In the genomic region with DNA sequence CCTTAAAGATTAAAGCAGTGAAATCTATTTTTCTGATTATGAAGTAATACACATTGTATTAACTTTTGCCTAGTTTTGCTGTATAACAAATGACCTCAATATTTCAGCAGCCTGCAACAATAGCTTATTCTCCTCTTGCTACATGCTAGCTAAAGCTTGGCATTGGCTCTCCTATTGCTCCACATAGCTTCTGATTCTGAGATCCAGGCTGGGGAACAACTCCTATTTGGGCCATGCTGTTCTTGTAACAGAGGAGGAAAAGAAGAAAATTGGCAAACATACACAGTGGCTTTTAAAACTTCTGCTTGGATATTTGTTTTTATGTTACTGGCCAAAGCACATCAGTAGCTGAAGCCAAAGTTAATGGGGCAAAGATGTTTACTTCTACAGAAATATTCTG, we compare ENCODE assay signal across 17 mouse cellular contexts. TPM values are rescaled to one million over a fixed set of nuclear protein-coding genes. Genes with fewer than 3 reads are reported as not detected.
DNase-seq lines count a peak whose midpoint lies in the region; TF ChIP-seq lines count a peak whose summit lies in the region.
"Had no signal": no experiment of that assay in that cellular context is flagged by ENCODE, and none has a peak within 500 bp of the region (broad histone marks: within the 10 kb centered on the region; RNA-seq: fewer than 3 reads in every experiment).

No protein-coding gene starts in this region.

- no peaks in the 10 kb centered on the region for H3K36me3 ChIP-seq in liver, adult 2 months (ENCODE audit: control insufficient read depth, insufficient read depth, low read length)
- H3K36me3 ChIP-seq: embryonic facial prominence, embryonic 13.5 days; forebrain, embryonic 12.5 days; limb, embryonic 13.5 days; lung, embryonic 15.5 days; midbrain, embryonic 13.5 days had no signal

- TF ChIP-seq CTCF in liver, adult 2 months (IDR thresholded peaks at IDR 0.05; ENCODE audit: low read depth, low read length) = no peak

- H3K79me2 ChIP-seq in liver, adult 2 months (ENCODE audit: control insufficient read depth, insufficient read depth, low read length) = no peaks in the 10 kb centered on the region; the same call in 1 of the 2 replicates

- no peak overlapping the region for H3K9ac ChIP-seq in liver, adult 2 months (ENCODE audit: low read depth, low read length)
- H3K9ac ChIP-seq: embryonic facial prominence, embryonic 13.5 days; forebrain, embryonic 12.5 days; limb, embryonic 13.5 days; lung, embryonic 15.5 days; midbrain, embryonic 13.5 days had no signal

- DNase-seq in gastrocnemius, postnatal 25 days = peak; percentile 14
- no peak for DNase-seq in gastrocnemius, postnatal 14 days
- DNase-seq in liver, adult 2 months (ENCODE audit: extremely low read depth, low read depth, low spot score) = peak; percentile 99
- DNase-seq in liver = no peak
- peak; percentile 80 for DNase-seq in brain, adult 2 months (ENCODE audit: low read depth, low spot score)
- peak; percentile 7 for DNase-seq in lung, postnatal 14 days
- no peak for DNase-seq in cerebellum, adult 11 months
- DNase-seq: kidney, adult 9 months; right cerebral cortex, postnatal 4 days had no signal

- H3K4me1 ChIP-seq in liver, adult 2 months (ENCODE audit: control insufficient read depth, insufficient read depth, low read length) = peaks cover 19% of the 10 kb centered on the region; the same call in 1 of the 2 replicates
- H3K4me1 ChIP-seq: embryonic facial prominence, embryonic 13.5 days; forebrain, embryonic 12.5 days; limb, embryonic 13.5 days; lung, embryonic 15.5 days; midbrain, embryonic 13.5 days had no signal

- no peak overlapping the region for H3K4me3 ChIP-seq in liver, adult 2 months (ENCODE audit: insufficient read depth, low read depth, low read length)
- H3K4me3 ChIP-seq: embryonic facial prominence, embryonic 13.5 days; forebrain, embryonic 12.5 days; limb, embryonic 13.5 days; lung, embryonic 15.5 days; midbrain, embryonic 13.5 days had no signal

- H3K27ac ChIP-seq in liver, adult 2 months (replicated peaks; ENCODE audit: insufficient read depth, low read depth, low read length) = peak overlapping the region; percentile 36; the same call in 1 of the 2 replicates
- H3K27ac ChIP-seq: embryonic facial prominence, embryonic 13.5 days; forebrain, embryonic 12.5 days; limb, embryonic 13.5 days; lung, embryonic 15.5 days; midbrain, embryonic 13.5 days had no signal

- TF ChIP-seq POLR2A in liver, adult 2 months (IDR thresholded peaks at IDR 0.05; ENCODE audit: extremely low read depth, insufficient read depth, low read length) = no peak

- H3K27me3 ChIP-seq in liver, adult 2 months (ENCODE audit: control insufficient read depth, insufficient read depth, low read length) = no peaks in the 10 kb centered on the region
- H3K27me3 ChIP-seq: embryonic facial prominence, embryonic 13.5 days; forebrain, embryonic 12.5 days; limb, embryonic 13.5 days; lung, embryonic 15.5 days; midbrain, embryonic 13.5 days had no signal

- intact Hi-C loops in gastrocnemius, postnatal 14 days (cut with DNase I; ENCODE audit: low total_unique reads) = no loop called here

RNA-seq across cellular contexts. Expression of gene Gphn, which starts 23.0 kb away (rescaled TPM):
- 10 to 100 TPM; 29.2 to 30.1 TPM for total RNA-seq in gastrocnemius, postnatal 25 days (2021)
- total RNA-seq in gastrocnemius, postnatal 14 days (2021) = 10 to 100 TPM; 26.2 to 26.5 TPM
- 52.6 and 59.4 TPM in 2 replicates for total RNA-seq in liver, adult 2 months (2014; rRNA removed)
- 31.6 and 33.5 TPM in 2 replicates for polyA plus RNA-seq in liver, adult 2 months (2012; rRNA removed)

RNA-seq across cellular contexts. Expression of gene Gm6657, which starts 55.1 kb away (rescaled TPM):
- total RNA-seq in gastrocnemius, postnatal 25 days (2021) = not detected
- total RNA-seq in gastrocnemius, postnatal 14 days (2021) = not detected
- not detected in 2 replicates for total RNA-seq in liver, adult 2 months (2014; rRNA removed)
- polyA plus RNA-seq in liver, adult 2 months (2012; rRNA removed) = not detected in 2 replicates
- total RNA-seq: gastrocnemius, adult 8-10 months; heart, postnatal 10 days; left cerebral cortex, adult 18-20 months had no signal
- polyA plus RNA-seq: embryonic facial prominence, embryonic 13.5 days; forebrain, embryonic 12.5 days; limb, embryonic 13.5 days; lung, embryonic 15.5 days; midbrain, embryonic 13.5 days had no signal

Comparison
In these comparisons a context has a peak if more than half of its experiments do, and no peak if none do; other contexts are left out.
1. DNase-seq: peak in gastrocnemius, postnatal 25 days (single experiment), liver, adult 2 months (single experiment), brain, adult 2 months (single experiment) and lung, postnatal 14 days (single experiment); none in gastrocnemius, postnatal 14 days (single experiment), liver (single experiment) and cerebellum, adult 11 months (single experiment).